Mouse (Mus musculus) G1E (cell line): ENCODE measurements around the gene Map2k4.

Source experiments
- CTCF ChIP-seq: IDR thresholded peaks from 2 replicates; pipeline ENCODE4 v1.5.1; 2012; ENCODE audit warnings: low read depth, low read length, inconsistent platforms, mixed read lengths
- GATA1 ChIP-seq: IDR thresholded peaks from 2 replicates; pipeline ENCODE4 v1.6.1; 2012; ENCODE audit warnings: borderline replicate concordance, low read length, inconsistent platforms, mixed read lengths
- POLR2AphosphoS5 ChIP-seq: IDR thresholded peaks from 2 replicates; pipeline ENCODE4 v1.6.1; 2012; ENCODE audit warnings: low read depth, low read length, inconsistent platforms; ENCODE audit not compliant: insufficient replicate concordance
- TAL1 ChIP-seq: conservative IDR thresholded peaks from 2 replicates; pipeline ENCODE4 v1.6.1; 2012; ENCODE audit warnings: low read depth, low read length, inconsistent platforms, mixed read lengths

GRCm38 (mm10) chr11:65812088-65812487 is 24.0 kb upstream of the Map2k4 start:
- no peak for TF ChIP-seq CTCF
- TF ChIP-seq GATA1: no peak
- TF ChIP-seq TAL1: no peak
- no peak for TF ChIP-seq POLR2AphosphoS5
